Mouse (Mus musculus): ENCODE data around the gene Ifnar2.

Ifnar2 gene

DNA sequence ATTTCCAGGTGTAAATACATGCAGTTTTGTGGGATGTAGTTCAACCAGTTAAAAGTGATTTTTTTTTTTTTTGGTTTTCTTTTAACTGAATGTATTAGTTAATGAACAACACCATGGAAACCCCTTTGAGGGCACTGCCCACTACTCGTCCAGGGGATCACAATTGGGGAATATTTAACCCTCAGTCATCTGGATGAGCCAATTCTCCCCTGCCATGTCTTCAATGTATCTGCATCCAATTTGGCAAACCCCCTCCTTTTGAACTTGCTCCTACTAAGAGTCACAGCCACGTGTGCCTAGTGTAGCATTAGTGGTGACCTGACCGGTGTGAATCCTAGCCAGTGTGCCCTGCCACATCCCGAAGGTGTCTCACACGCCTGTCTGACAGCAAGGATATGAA lies 45.9 kb downstream of the Ifnar2 start:
- no peak for TF ChIP-seq GATA4 (IDR thresholded peaks at IDR 0.05; ENCODE audit: insufficient replicate concordance, low read length)

GRCm38 (mm10) chr16:91425816-91426215 lies 53.2 kb downstream of the Ifnar2 start:
- TF ChIP-seq GATA4 (IDR thresholded peaks at IDR 0.05; ENCODE audit: insufficient replicate concordance, low read length), result no peak

GRCm38 (mm10) chr16:91426586-91426985 lies 54.0 kb downstream of the Ifnar2 start:
- TF ChIP-seq GATA4 (IDR thresholded peaks at IDR 0.05; ENCODE audit: insufficient replicate concordance, low read length), result no peak

DNA sequence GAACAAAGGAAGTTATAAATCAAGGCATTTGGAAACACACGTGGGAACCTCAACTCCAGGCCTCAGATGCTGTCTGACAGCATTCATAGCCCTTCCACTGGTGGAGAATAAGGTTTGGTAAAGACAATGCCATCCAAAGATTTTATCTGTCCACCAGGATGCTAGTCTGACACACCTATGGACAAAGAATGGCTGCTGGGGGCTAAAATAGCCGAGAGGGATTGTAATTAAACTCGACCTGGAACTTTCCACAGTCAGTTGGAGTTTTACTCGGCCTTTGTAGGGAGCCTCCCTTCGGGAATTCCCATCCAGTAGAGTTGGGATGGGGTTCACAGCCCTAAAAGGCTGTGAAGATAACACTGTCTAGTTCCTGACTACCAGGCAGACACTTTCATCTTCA lies 54.9 kb downstream of the Ifnar2 start:
- TF ChIP-seq GATA4 (IDR thresholded peaks at IDR 0.05; ENCODE audit: insufficient replicate concordance, low read length), result no peak

DNA sequence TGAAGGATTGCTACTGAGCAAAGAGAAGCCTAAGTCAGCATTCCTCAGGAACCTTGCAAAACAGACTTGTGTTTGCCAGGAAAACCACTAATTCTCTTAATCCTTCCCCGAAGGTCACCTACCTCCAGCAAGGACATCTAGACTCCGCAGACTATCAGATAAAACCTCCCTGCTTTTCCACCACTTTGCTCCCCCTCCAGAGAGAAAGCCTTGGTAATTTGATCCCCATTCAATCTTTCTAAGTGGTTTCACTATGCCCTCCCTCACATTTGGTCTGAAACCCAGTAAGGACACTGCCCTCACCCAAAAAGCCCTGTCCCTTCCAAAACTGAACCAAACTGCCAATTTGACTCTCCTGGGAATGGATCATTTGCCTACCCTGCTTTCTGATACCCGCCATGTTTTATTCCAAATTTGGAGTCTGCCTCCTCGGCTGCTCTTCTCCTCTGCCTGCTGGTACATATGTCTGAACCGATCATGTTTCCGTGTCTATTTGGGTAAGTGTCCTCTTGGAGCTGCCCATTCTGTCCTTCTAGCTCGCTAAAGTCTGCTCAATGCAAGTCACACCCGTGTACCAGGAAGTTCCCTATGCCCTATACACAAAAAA lies 55.8 kb downstream of the Ifnar2 start:
- TF ChIP-seq GATA4 (IDR thresholded peaks at IDR 0.05; ENCODE audit: insufficient replicate concordance, low read length), result no peak

- TF ChIP-seq GATA4 (IDR thresholded peaks at IDR 0.05; ENCODE audit: insufficient replicate concordance, low read length), result no peak
These were observed 60.2 kb downstream of the Ifnar2 start for GRCm38 (mm10) chr16:91432720-91433328.

GRCm38 (mm10) chr16:91433329-91433933 lies 60.8 kb downstream of the Ifnar2 start:
- no peak; the same call in 1 of the 2 replicates for TF ChIP-seq GATA4 (IDR thresholded peaks at IDR 0.05; ENCODE audit: insufficient replicate concordance, low read length)

DNA sequence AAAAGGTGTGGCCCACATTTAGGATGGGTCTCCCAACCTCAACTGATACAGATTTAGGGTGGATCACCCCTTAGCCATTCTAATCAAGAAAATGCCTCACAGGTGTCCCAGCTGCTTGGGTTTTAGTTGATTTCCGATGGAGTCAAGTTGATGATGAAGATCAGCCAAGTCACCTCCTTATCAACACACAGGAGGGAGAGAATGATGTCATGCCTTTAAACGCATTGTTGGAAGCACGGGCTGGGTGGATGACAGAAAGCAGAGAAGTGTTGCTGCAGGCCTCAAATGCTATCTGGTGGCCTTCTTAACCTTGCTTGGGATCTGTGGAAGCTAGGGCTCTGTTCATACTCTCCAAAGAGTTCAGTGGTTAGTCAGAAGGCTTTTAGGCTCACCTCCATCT lies 61.5 kb downstream of the Ifnar2 start:
- TF ChIP-seq GATA4 (IDR thresholded peaks at IDR 0.05; ENCODE audit: insufficient replicate concordance, low read length), result no peak

GRCm38 (mm10) chr16:91438081-91438480 lies 65.5 kb downstream of the Ifnar2 start:
- no peak for TF ChIP-seq GATA4 (IDR thresholded peaks at IDR 0.05; ENCODE audit: insufficient replicate concordance, low read length)

DNA sequence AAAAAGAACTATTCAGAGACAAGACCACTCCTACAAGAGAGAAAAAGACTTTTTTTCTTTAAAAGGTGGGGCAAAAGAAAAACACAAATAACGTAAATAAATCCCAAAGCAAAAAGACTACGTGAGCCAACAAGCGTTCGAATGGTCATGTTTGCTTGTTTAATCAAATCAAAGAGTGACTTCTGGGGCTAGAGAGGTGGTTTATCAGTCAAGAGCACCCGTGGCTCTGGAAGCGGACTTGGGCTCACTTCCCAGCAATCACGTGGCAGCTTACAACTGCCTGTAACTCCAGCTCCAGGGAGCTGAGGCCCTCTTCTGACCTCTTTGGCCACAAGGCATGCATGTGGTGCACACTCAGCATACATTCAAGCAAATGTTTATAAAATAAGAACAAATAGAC lies 68.8 kb downstream of the Ifnar2 start:
- peak; percentile 90; the same call in 1 of the 2 replicates for TF ChIP-seq GATA4 (IDR thresholded peaks at IDR 0.05; ENCODE audit: insufficient replicate concordance, low read length)

- TF ChIP-seq GATA4 (IDR thresholded peaks at IDR 0.05; ENCODE audit: insufficient replicate concordance, low read length), result no peak
These were observed 69.2 kb downstream of the Ifnar2 start for GRCm38 (mm10) chr16:91441811-91442240.

DNA sequence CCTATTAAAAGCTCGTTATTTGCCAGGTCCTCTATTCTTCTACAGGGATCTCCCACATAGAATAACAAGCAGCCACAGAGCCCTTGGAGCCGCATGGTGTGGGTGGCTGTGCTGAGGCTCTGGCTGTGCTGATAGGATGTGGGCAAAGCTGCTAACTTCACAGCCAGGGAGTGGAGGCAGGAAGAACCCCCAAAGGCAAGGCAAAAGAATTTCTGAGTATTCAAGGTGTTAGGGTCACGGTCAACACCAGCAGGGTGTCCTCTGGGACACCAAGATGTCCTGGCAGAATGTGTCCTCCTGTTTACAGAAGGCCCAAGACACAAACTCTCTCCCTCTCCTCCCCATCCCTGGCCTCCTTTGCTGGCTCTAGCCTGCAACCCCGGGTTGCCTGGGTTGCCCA lies 69.9 kb downstream of the Ifnar2 start:
- TF ChIP-seq GATA4 (IDR thresholded peaks at IDR 0.05; ENCODE audit: insufficient replicate concordance, low read length), result no peak

DNA sequence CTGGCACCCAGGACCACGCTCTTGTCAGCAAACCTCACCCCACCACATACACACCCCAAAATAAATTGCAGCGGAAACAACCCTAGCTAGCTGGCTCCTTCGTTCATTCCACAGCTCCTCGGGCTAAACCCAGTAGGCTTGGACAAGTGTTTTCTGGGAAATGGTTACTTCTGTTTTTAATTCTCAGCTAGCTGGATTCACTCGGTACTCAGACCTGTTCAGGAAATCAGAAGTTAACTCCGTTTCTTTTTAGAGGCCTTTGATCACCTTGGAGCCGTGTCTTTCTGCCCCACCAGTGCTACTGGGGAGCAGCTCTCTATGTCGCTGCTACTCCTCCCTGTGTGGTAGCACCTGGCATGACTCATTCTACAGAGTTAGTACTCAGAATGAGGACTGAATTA lies 70.6 kb downstream of the Ifnar2 start:
- TF ChIP-seq GATA4 (IDR thresholded peaks at IDR 0.05; ENCODE audit: insufficient replicate concordance, low read length), result no peak

- no peak for TF ChIP-seq GATA4 (IDR thresholded peaks at IDR 0.05; ENCODE audit: insufficient replicate concordance, low read length)
These were observed 72.3 kb downstream of the Ifnar2 start for GRCm38 (mm10) chr16:91444847-91445246.

- no peak for TF ChIP-seq GATA4 (IDR thresholded peaks at IDR 0.05; ENCODE audit: insufficient replicate concordance, low read length)
These were observed 73.0 kb downstream of the Ifnar2 start for GRCm38 (mm10) chr16:91445566-91445965.

- no peak for TF ChIP-seq GATA4 (IDR thresholded peaks at IDR 0.05; ENCODE audit: insufficient replicate concordance, low read length)
These were observed 74.4 kb downstream of the Ifnar2 start for GRCm38 (mm10) chr16:91446778-91447511.
